Mouse (Mus musculus): ENCODE measurements around the gene Nr6a1. TPM values are rescaled to one million over a fixed set of nuclear protein-coding genes. Genes with fewer than 3 reads are reported as not detected.

Nr6a1 gene
- polyA plus RNA-seq, 1 experiment from 2014 or later = 1.5 TPM

DNA sequence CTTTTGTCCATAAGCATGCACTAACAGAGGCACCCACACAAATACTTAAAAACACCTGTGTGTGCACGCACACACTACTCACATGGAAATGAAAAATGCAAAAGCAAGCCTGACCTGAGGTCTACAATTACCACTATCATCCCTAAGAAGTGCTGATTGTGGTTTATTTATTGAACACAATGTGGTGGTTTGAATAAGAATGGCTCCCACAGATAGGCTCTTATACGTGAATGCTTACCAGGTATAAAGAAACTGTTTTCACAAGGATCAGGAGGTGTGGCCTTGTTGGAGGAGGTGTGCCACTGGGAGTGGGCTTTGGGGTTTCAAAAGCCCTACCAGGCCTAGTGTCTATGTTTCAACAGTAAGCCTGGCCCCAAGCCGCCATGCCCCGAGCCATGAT, 110.0 kb downstream of the Nr6a1 start:
- ATAC-seq (ENCODE audit: insufficient read depth, low FRiP score, low read depth) = no peak
- Histone ChIP-seq H3K27me3 (replicated peaks) (no peaks in the 10 kb centered on the region), H3K9me3 (no peaks in the 10 kb centered on the region), H3K4me3 (replicated peaks) (no peak overlapping the region), H3K27ac (no peak overlapping the region), H3K9ac (no peak overlapping the region), H3K4me1 (no peaks in the 10 kb centered on the region), H3K36me3 (no peaks in the 10 kb centered on the region), H3K4me2 (no peak overlapping the region)
- WGBS = 77% methylated on average over 4 of the region's 4 CpGs

DNA sequence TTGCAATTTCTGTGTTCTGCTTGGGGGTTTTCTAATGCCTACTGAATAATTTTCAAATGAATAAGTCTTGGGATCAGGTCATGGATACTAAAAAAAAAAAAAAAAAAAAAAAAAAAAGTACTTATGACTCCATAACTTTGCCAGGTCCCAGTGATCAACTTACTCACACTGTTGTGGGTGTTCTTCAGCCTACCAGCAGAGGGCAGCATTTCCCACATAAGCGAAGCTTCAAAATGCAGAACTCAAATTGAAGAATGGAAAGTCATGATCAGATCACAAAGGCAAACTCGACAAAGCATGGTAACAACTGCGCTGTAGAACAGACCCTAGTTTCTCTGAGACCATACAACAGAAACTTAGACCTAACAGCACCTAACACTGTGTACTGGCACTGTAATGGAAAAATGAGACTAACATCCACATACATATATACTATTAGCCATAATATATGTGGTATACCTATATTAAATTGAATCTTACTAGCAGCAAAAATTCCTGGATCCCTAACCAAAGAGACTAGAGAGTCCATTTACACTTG, 130.3 kb downstream of the Nr6a1 start:
- H3K27me3 ChIP-seq (replicated peaks) = no peaks in the 10 kb centered on the region
- H3K9ac ChIP-seq = no peak overlapping the region
- H3K4me1 ChIP-seq = no peaks in the 10 kb centered on the region
- H3K4me2 ChIP-seq = no peak overlapping the region
- H3K36me3 ChIP-seq = no peaks in the 10 kb centered on the region
- H3K27ac ChIP-seq = no peak overlapping the region
- WGBS = 16% methylated on average over 3 of the region's 3 CpGs
- no peak overlapping the region for H3K4me3 ChIP-seq (replicated peaks)
- no peak for ATAC-seq (ENCODE audit: insufficient read depth, low FRiP score, low read depth)
- H3K9me3 ChIP-seq = no peaks in the 10 kb centered on the region

GRCm38 (mm10) chr2:38787338-38787737, 140.2 kb downstream of the Nr6a1 start:
- Histone ChIP-seq H3K9me3 (no peaks in the 10 kb centered on the region), H3K36me3 (no peaks in the 10 kb centered on the region), H3K27me3 (replicated peaks) (no peaks in the 10 kb centered on the region), H3K27ac (no peak overlapping the region), H3K4me2 (no peak overlapping the region), H3K9ac (no peak overlapping the region), H3K4me3 (replicated peaks) (no peak overlapping the region), H3K4me1 (no peaks in the 10 kb centered on the region; the same call in 1 of the 2 replicates)
- ATAC-seq (ENCODE audit: insufficient read depth, low FRiP score, low read depth) = no peak
- WGBS = 34% methylated on average over 4 of the region's 4 CpGs

- Histone ChIP-seq H3K27ac (no peak overlapping the region), H3K4me2 (no peak overlapping the region), H3K4me3 (replicated peaks) (no peak overlapping the region), H3K4me1 (no peaks in the 10 kb centered on the region; the same call in 1 of the 2 replicates), H3K27me3 (replicated peaks) (no peaks in the 10 kb centered on the region), H3K9me3 (no peaks in the 10 kb centered on the region), H3K36me3 (no peaks in the 10 kb centered on the region), H3K9ac (no peak overlapping the region)
- ATAC-seq (ENCODE audit: insufficient read depth, low FRiP score, low read depth) = no peak
- WGBS = 33% methylated on average over 5 of the region's 5 CpGs
These were observed 141.1 kb downstream of the Nr6a1 start for GRCm38 (mm10) chr2:38786216-38786960.

DNA sequence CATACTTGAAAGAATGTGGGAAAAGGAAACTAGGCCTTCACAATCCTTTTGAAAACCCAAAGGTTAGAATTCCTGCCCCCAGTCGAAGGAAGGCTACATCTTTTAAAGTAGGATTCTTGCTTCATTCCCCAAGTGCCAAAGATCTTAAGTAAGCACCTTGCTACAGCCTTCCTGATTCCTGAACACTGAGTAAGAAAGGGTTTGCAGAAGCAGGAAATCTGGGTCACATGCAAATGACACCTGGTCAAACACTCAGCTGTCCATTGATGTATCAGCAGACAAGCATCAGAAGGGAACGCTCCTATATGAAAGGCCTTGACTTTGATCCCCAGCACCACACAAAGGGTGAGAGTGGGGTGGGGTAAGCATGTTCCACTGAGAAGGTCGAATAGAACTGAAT, 142.4 kb downstream of the Nr6a1 start:
- 49% methylated on average over 3 of the region's 3 CpGs for WGBS
- H3K9me3 ChIP-seq = no peaks in the 10 kb centered on the region
- H3K36me3 ChIP-seq = no peaks in the 10 kb centered on the region
- no peak overlapping the region for H3K27ac ChIP-seq
- H3K4me2 ChIP-seq = no peak overlapping the region
- H3K4me3 ChIP-seq (replicated peaks) = no peak overlapping the region
- H3K27me3 ChIP-seq (replicated peaks) = no peaks in the 10 kb centered on the region
- no peak for ATAC-seq (ENCODE audit: insufficient read depth, low FRiP score, low read depth)
- no peak overlapping the region for H3K9ac ChIP-seq
- H3K4me1 ChIP-seq = no peaks in the 10 kb centered on the region; the same call in 1 of the 2 replicates

- Histone ChIP-seq H3K36me3 (no peaks in the 10 kb centered on the region), H3K4me1 (no peaks in the 10 kb centered on the region; the same call in 1 of the 2 replicates), H3K4me3 (replicated peaks) (no peak overlapping the region), H3K9me3 (no peaks in the 10 kb centered on the region), H3K9ac (no peak overlapping the region), H3K27ac (no peak overlapping the region), H3K4me2 (no peak overlapping the region), H3K27me3 (replicated peaks) (no peaks in the 10 kb centered on the region)
- WGBS = 30% methylated on average over 11 of the region's 11 CpGs
- ATAC-seq (ENCODE audit: insufficient read depth, low FRiP score, low read depth) = no peak; the same call in 1 of the 2 replicates
These were observed 143.1 kb downstream of the Nr6a1 start for GRCm38 (mm10) chr2:38784396-38784795.

- Histone ChIP-seq H3K27me3 (replicated peaks) (no peaks in the 10 kb centered on the region), H3K4me1 (no peaks in the 10 kb centered on the region; the same call in 1 of the 2 replicates), H3K9ac (no peak overlapping the region), H3K27ac (no peak overlapping the region), H3K9me3 (no peaks in the 10 kb centered on the region), H3K4me2 (no peak overlapping the region), H3K4me3 (replicated peaks) (no peak overlapping the region), H3K36me3 (no peaks in the 10 kb centered on the region)
- 68% methylated on average over 5 of the region's 5 CpGs for WGBS
- no peak for ATAC-seq (ENCODE audit: insufficient read depth, low FRiP score, low read depth)
These were observed 144.1 kb downstream of the Nr6a1 start for GRCm38 (mm10) chr2:38783364-38783763.

DNA sequence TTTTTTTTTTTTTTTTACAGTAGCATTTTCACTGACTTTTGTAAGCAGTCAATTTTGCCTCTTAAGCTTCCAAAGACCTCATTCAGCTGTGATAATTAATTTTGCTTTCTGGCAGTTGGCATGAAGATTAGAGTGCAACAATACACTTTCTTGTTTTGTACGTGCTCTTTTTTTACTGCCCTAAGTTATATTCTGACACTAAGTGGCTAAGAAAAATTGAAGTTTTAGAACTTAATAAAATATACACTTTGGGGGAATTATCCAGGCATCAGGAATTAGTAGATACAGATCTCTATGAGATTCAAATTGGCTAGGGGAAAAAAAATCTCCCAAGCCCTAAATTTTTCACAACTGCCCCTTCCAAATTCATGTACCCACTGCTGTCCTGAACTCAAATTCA, 144.8 kb downstream of the Nr6a1 start:
- Histone ChIP-seq H3K4me2 (no peak overlapping the region), H3K4me3 (replicated peaks) (no peak overlapping the region), H3K9ac (no peak overlapping the region), H3K27me3 (replicated peaks) (no peaks in the 10 kb centered on the region), H3K9me3 (no peaks in the 10 kb centered on the region), H3K27ac (no peak overlapping the region), H3K36me3 (no peaks in the 10 kb centered on the region), H3K4me1 (no peaks in the 10 kb centered on the region; the same call in 1 of the 2 replicates)
- no peak for ATAC-seq (ENCODE audit: insufficient read depth, low FRiP score, low read depth)
- WGBS = 11% methylated on average over 1 of the region's 1 CpGs

GRCm38 (mm10) chr2:38781945-38782720, 145.4 kb downstream of the Nr6a1 start:
- Histone ChIP-seq H3K27ac (no peak overlapping the region), H3K27me3 (replicated peaks) (no peaks in the 10 kb centered on the region), H3K4me2 (no peak overlapping the region), H3K4me1 (no peaks in the 10 kb centered on the region; the same call in 1 of the 2 replicates), H3K9me3 (no peaks in the 10 kb centered on the region), H3K36me3 (no peaks in the 10 kb centered on the region), H3K4me3 (replicated peaks) (no peak overlapping the region), H3K9ac (no peak overlapping the region)
- WGBS = 22% methylated on average over 6 of the region's 6 CpGs
- no peak for ATAC-seq (ENCODE audit: insufficient read depth, low FRiP score, low read depth)

DNA sequence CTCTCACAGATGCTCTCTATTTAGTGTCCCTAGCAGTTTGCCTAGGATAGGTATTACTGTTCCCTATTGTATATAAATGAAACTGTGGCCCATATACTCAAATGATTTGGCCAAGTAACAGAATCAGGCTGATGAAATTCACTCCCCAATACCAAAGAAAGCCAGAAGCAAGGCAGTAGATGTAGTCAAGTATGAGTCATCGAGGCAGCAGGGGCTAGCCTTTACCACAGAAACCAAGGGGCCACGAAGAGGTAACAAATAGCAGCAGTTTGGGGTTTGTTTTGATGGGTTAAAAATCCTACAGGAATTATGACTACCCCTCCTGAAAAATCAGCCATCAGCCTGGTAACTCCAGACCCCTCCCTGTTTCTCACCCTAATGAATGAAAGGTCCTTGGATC, 147.5 kb downstream of the Nr6a1 start:
- Histone ChIP-seq H3K27ac (no peak overlapping the region), H3K36me3 (no peaks in the 10 kb centered on the region), H3K4me1 (no peaks in the 10 kb centered on the region; the same call in 1 of the 2 replicates), H3K9ac (no peak overlapping the region), H3K9me3 (no peaks in the 10 kb centered on the region), H3K4me3 (replicated peaks) (no peak overlapping the region), H3K4me2 (no peak overlapping the region), H3K27me3 (replicated peaks) (no peaks in the 10 kb centered on the region)
- no peak for ATAC-seq (ENCODE audit: insufficient read depth, low FRiP score, low read depth)
- 67% methylated on average over 2 of the region's 2 CpGs for WGBS

GRCm38 (mm10) chr2:38777326-38777725, 150.2 kb downstream of the Nr6a1 start:
- 77% methylated on average over 2 of the region's 2 CpGs for WGBS

GRCm38 (mm10) chr2:38774936-38775335, 152.6 kb downstream of the Nr6a1 start:
- WGBS = 80% methylated on average over 2 of the region's 2 CpGs
- no peak overlapping the region for H3K4me3 ChIP-seq (replicated peaks)
- no peaks in the 10 kb centered on the region for H3K36me3 ChIP-seq

More at GRCm38 (mm10) chr2:38777326-38777725, 150.2 kb downstream of the Nr6a1 start:
- Histone ChIP-seq H3K4me2 (no peak overlapping the region), H3K27me3 (replicated peaks) (no peaks in the 10 kb centered on the region), H3K36me3 (no peaks in the 10 kb centered on the region), H3K4me3 (replicated peaks) (no peak overlapping the region), H3K4me1 (no peaks in the 10 kb centered on the region; the same call in 1 of the 2 replicates), H3K9ac (no peak overlapping the region), H3K9me3 (no peaks in the 10 kb centered on the region), H3K27ac (no peak overlapping the region)
- no peak for ATAC-seq (ENCODE audit: insufficient read depth, low FRiP score, low read depth)

More at GRCm38 (mm10) chr2:38774936-38775335, 152.6 kb downstream of the Nr6a1 start:
- Histone ChIP-seq H3K9ac (no peak overlapping the region), H3K4me2 (no peak overlapping the region), H3K27me3 (replicated peaks) (no peaks in the 10 kb centered on the region), H3K9me3 (no peaks in the 10 kb centered on the region), H3K27ac (no peak overlapping the region), H3K4me1 (0 out of 2 replicates have a peak, but pooled peaks cover 4% of the 10 kb centered on the region)
- ATAC-seq (ENCODE audit: insufficient read depth, low FRiP score, low read depth) = no peak

Measured in stomach, embryonic 15.5 days (tissue).